Mouse (Mus musculus) liver, adult 10 weeks (tissue): ENCODE measurements around the gene Polr2b. TPM values are rescaled to one million over a fixed set of nuclear protein-coding genes. Genes with fewer than 3 reads are reported as not detected.

Experiments used
- polyA plus RNA-seq: library from polyadenylated mRNA; stranded (reverse); fragments of 350-450 nt; fragmentation: Illumina TruSeq; extraction: RNeasy Lipid Tissue Mini Kit (QIAGEN cat#74804); gene quantifications from one replicate; pipeline ENCODE4 v1.2.3, GENCODE M21; 2014; ENCODE audit warnings: low read depth, low replicate concordance

Polr2b gene
- polyA plus RNA-seq, result 27.4 TPM

GRCm38 (mm10) chr5:77309924-77310772, at the start of gene Polr2b, which contains the start of gene Noa1:
Gene Polr2b, plus strand, starts transcription at chr5:77310147.
Gene Noa1, minus strand, starts transcription at chr5:77310084.

GRCm38 (mm10) chr5:77265081-77265670, 44.8 kb upstream of the Polr2b start, which contains the start of gene Rest:
Gene Rest, plus strand, starts transcription at chr5:77265491.

Other genes with a start within 250 kb of the Polr2b start
- gene Hopx, start 195.0 kb upstream of the Polr2b start, polyA plus RNA-seq, result 37.7 TPM
- not detected for gene Spink2, start 98.7 kb upstream of the Polr2b start, polyA plus RNA-seq
- 7.8 TPM for gene Rest, start 44.7 kb upstream of the Polr2b start, polyA plus RNA-seq
- 8.3 TPM for gene Noa1, start 63 bp upstream of the Polr2b start, polyA plus RNA-seq
- gene Igfbp7, start 97.9 kb downstream of the Polr2b start, polyA plus RNA-seq, result 91.9 TPM